In the genomic region with DNA sequence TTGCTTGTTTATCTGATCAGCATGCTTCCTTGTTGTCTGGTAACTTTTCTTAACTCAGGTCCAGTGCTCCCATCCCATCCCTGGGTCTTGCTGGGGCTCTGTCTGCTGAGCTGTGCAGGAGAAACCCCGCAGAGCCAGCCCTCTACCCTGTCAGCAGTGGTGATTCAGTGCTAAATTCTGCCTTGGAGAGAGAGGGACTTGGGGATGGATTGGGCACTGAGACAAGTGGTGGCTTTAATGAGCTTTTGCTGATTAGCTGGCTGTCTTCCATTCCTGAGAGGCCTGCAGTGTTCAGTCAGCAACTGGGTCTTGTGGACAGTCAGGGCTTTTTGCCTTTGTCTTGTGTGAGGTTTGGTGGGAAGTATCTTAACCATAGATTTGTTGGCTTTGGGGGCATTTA, we compare ENCODE assay signal across 18 mouse cellular contexts.
DNase-seq lines count a peak whose midpoint lies in the region; ATAC-seq and TF ChIP-seq lines count a peak whose summit lies in the region.
"Had no signal": no experiment of that assay in that cellular context is flagged by ENCODE, and none has a peak within 500 bp of the region (broad histone marks: within the 10 kb centered on the region; RNA-seq: fewer than 3 reads in every experiment).

No protein-coding gene starts in this region.

- no peak for TF ChIP-seq CTCF in layer of hippocampus, adult 2 months (conservative IDR thresholded peaks at IDR 0.05)
- TF ChIP-seq CTCF in brain, embryonic 14.5 days (IDR thresholded peaks at IDR 0.05; ENCODE audit: borderline replicate concordance, extremely low read depth, insufficient read depth, insufficient read length) = no peak
- no peak for TF ChIP-seq CTCF in hindbrain, postnatal 0 days (IDR thresholded peaks at IDR 0.05; ENCODE audit: low read depth)

- H3K4me2 ChIP-seq in hindbrain, postnatal 0 days (ENCODE audit: low read depth, low read length) = no peak overlapping the region
- H3K4me2 ChIP-seq: embryonic facial prominence, embryonic 13.5 days; forebrain, embryonic 15.5 days; limb, embryonic 15.5 days; midbrain, embryonic 12.5 days had no signal

- peaks cover 4% of the 10 kb centered on the region; the same call in 1 of the 2 replicates for H3K4me1 ChIP-seq in hindbrain, postnatal 0 days (ENCODE audit: insufficient read depth, low read length)
- H3K4me1 ChIP-seq: embryonic facial prominence, embryonic 13.5 days; forebrain, embryonic 15.5 days; limb, embryonic 15.5 days; midbrain, embryonic 12.5 days had no signal

- WGBS in hindbrain, postnatal 0 days = 14% methylated on average over 1 of the region's 1 CpGs

- H3K27me3 ChIP-seq in hindbrain, postnatal 0 days (ENCODE audit: insufficient read depth, low read length) = no peaks in the 10 kb centered on the region
- H3K27me3 ChIP-seq: embryonic facial prominence, embryonic 13.5 days; forebrain, embryonic 15.5 days; limb, embryonic 15.5 days; midbrain, embryonic 12.5 days had no signal

- no peak overlapping the region for H3K4me3 ChIP-seq in layer of hippocampus, adult 2 months
- H3K4me3 ChIP-seq in hindbrain, postnatal 0 days (ENCODE audit: low read length) = no peak overlapping the region
- H3K4me3 ChIP-seq: embryonic facial prominence, embryonic 13.5 days; forebrain, embryonic 15.5 days; limb, embryonic 15.5 days; midbrain, embryonic 12.5 days had no signal

- no peak overlapping the region; the same call in 1 of the 2 replicates for H3K27ac ChIP-seq in layer of hippocampus, adult 2 months
- H3K27ac ChIP-seq in hindbrain, postnatal 0 days = peak overlapping the region; percentile 23; the same call in 1 of the 2 replicates
- H3K27ac ChIP-seq: embryonic facial prominence, embryonic 13.5 days; forebrain, embryonic 15.5 days; limb, embryonic 15.5 days; midbrain, embryonic 12.5 days had no signal

- peak; percentile 17 to 55 for DNase-seq in layer of hippocampus, adult 2 months (ENCODE audit: low spot score in 2 of 2)
- DNase-seq in layer of hippocampus, adult 9-11 months = no peak
- DNase-seq in brain, embryonic 14.5 days (ENCODE audit: low read depth) = peak; percentile 69
- peak; percentile 81 for DNase-seq in cerebellum, adult 11-12 months
- peak; percentile 80 for DNase-seq in hindbrain, postnatal 0 days (ENCODE audit: low spot score)
- no peak for DNase-seq in thymus, postnatal 4 days
- no peak for DNase-seq in ovary, postnatal 36 days (ENCODE audit: low spot score)
- DNase-seq: adrenal gland, adult 8-10 months; gastrocnemius, postnatal 36 days; kidney, adult 11 months; kidney, postnatal 36 days; right cerebral cortex, postnatal 25 days; thymus, postnatal 36 days had no signal

- H3K9ac ChIP-seq in hindbrain, postnatal 0 days (replicated peaks; ENCODE audit: low read length) = no peak overlapping the region
- H3K9ac ChIP-seq: embryonic facial prominence, embryonic 13.5 days; forebrain, embryonic 15.5 days; limb, embryonic 15.5 days; midbrain, embryonic 12.5 days had no signal

- no peaks in the 10 kb centered on the region for H3K36me3 ChIP-seq in hindbrain, postnatal 0 days (ENCODE audit: insufficient read depth, low read length)
- H3K36me3 ChIP-seq: embryonic facial prominence, embryonic 13.5 days; limb, embryonic 15.5 days had no signal

- no peak for TF ChIP-seq POLR2A in brain, embryonic 14.5 days (IDR thresholded peaks at IDR 0.05; ENCODE audit: borderline replicate concordance, extremely low read depth, insufficient read depth, insufficient read length, poor library complexity, severe bottlenecking)

- ATAC-seq in hindbrain, postnatal 0 days = peak; percentile 58
- ATAC-seq: forebrain, embryonic 15.5 days; lung, postnatal 0 days had no signal

- no peaks in the 10 kb centered on the region for H3K9me3 ChIP-seq in hindbrain, postnatal 0 days (ENCODE audit: low read length)
- H3K9me3 ChIP-seq: limb, embryonic 15.5 days had no signal

Comparison
In these comparisons a context has a peak if more than half of its experiments do, and no peak if none do; other contexts are left out.
1. DNase-seq: peak in layer of hippocampus, adult 2 months (2 of 2), brain, embryonic 14.5 days (single experiment), cerebellum, adult 11-12 months (single experiment) and hindbrain, postnatal 0 days (single experiment); none in layer of hippocampus, adult 9-11 months (single experiment), thymus, postnatal 4 days (single experiment) and ovary, postnatal 36 days (single experiment).